Mouse (Mus musculus): ENCODE measurements around the gene Cul9. TPM values are rescaled to one million over a fixed set of nuclear protein-coding genes. Genes with fewer than 3 reads are reported as not detected.

The Cul9 gene
- total and polyA plus RNA-seq, 2 experiments from 2014 or later: 13.6 to 70.9 TPM

DNA sequence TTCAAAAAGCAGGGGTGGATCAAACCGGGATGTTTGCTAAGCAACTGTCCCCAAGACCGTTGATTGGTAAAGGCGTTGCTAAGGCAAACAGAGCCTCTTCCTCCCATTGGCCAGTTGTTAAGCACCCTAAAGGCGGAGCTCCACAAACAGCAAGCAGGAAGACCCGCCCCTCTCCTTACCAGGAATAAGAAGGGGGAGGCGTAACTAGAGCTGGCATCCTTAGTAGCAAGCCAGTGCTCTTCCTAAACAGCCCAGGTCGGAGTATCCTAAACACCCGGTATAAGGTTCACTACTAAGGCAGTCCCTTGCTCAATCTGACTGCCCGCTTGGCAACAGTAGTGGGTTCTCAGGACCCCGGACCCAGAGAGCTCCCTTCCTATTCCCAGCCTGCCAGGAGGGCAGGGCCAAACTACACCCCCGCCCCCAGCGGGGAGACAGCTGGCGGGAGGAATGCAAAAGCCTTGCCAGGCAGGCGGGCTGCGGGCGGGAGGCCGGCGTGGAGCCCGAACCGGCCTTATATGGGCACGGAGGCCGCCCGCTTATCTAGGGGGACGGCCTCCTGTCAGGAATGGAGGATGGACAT, 6.7 kb upstream of the Cul9 start:
- no peaks in the 10 kb centered on the region for H3K27me3 ChIP-seq (ENCODE audit: insufficient read depth, low read length)
- WGBS: under 1% methylated on average over 24 of the region's 24 CpGs
- TF ChIP-seq CTCF (IDR thresholded peaks at IDR 0.05): no peak
- ATAC-seq (ENCODE audit: low FRiP score) (peak; percentile 75), DNase-seq (ENCODE audit: low spot score) (peak; percentile 97)
- H3K27ac ChIP-seq (ENCODE audit: low read depth, low read length): peak overlapping the region; percentile 70
- H3K4me3 ChIP-seq (ENCODE audit: low read depth, low read length): peak overlapping the region; percentile 100
- H3K9ac ChIP-seq (replicated peaks; ENCODE audit: low read length, poor library complexity, severe bottlenecking): 0 out of 2 replicates have a peak overlapping the region, but pooled peaks have one; percentile 99
- H3K4me1 ChIP-seq (ENCODE audit: insufficient read depth, low read length): peaks cover 20% of the 10 kb centered on the region
- H3K9me3 ChIP-seq (ENCODE audit: low read length): no peaks in the 10 kb centered on the region
- H3K36me3 ChIP-seq (ENCODE audit: insufficient read depth, low read length): peaks cover 30% of the 10 kb centered on the region
- peak overlapping the region; percentile 86 for H3K4me2 ChIP-seq (ENCODE audit: low read depth, low read length, poor library complexity, severe bottlenecking)

DNA sequence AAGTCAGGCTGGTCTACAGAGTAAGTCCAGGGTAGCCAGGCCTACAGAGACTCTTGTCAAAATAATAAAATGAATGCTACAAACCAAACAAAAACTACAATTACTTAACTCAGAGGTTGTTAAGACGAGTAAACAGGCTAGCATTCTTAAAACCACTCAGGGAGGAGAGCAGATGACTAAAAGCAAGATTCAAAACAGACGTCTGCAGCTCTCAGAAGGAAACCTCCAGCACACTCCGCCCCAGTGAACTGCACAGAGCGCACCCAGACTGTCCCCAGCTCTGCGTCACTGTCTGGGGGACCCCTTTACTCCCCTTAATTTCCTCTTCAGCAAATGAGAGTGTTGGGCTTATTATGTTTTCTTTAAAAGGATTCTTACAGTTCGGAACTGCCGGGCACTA, 6.0 kb upstream of the Cul9 start:
- no peak for TF ChIP-seq CTCF (IDR thresholded peaks at IDR 0.05)
- DNase-seq (ENCODE audit: low spot score) (no peak), ATAC-seq (ENCODE audit: low FRiP score) (no peak)
- Histone ChIP-seq H3K27ac (ENCODE audit: low read depth, low read length) (peak overlapping the region; percentile 55; the same call in 1 of the 2 replicates), H3K4me3 (ENCODE audit: low read depth, low read length) (peak overlapping the region; percentile 100), H3K4me2 (ENCODE audit: low read depth, low read length, poor library complexity, severe bottlenecking) (peak overlapping the region; percentile 38; the same call in 1 of the 2 replicates), H3K27me3 (ENCODE audit: insufficient read depth, low read length) (no peaks in the 10 kb centered on the region), H3K4me1 (ENCODE audit: insufficient read depth, low read length) (peaks cover 20% of the 10 kb centered on the region), H3K9me3 (ENCODE audit: low read length) (no peaks in the 10 kb centered on the region), H3K9ac (replicated peaks; ENCODE audit: low read length, poor library complexity, severe bottlenecking) (no peak overlapping the region), H3K36me3 (ENCODE audit: insufficient read depth, low read length) (peaks cover 30% of the 10 kb centered on the region)
- 84% methylated on average over 7 of the region's 7 CpGs for WGBS

DNA sequence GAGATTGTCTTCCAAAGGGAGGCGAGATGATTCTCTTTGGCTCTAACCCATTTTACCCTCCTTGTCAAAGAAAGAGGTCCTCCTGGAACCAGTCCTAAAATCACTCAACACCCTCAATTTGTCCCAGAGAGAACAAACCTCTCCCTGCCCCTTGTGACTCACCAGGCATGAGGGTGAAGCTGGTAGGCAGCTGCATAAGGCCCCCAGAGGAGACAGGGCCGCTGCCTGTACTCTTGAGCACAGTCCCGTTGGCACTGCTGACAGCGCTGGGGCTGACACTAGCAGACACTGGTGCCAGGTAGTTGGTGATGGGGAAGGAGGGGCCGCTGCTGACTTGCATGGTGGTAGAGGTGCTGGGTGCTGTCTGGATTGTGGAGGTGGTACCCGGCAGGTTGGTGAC, 5.2 kb upstream of the Cul9 start:
- Histone ChIP-seq H3K9me3 (ENCODE audit: low read length) (no peaks in the 10 kb centered on the region), H3K4me3 (ENCODE audit: low read depth, low read length) (no peak overlapping the region), H3K27me3 (ENCODE audit: insufficient read depth, low read length) (no peaks in the 10 kb centered on the region), H3K27ac (ENCODE audit: low read depth, low read length) (no peak overlapping the region), H3K4me1 (ENCODE audit: insufficient read depth, low read length) (peaks cover 21% of the 10 kb centered on the region), H3K36me3 (ENCODE audit: insufficient read depth, low read length) (peaks cover 30% of the 10 kb centered on the region), H3K9ac (replicated peaks; ENCODE audit: low read length, poor library complexity, severe bottlenecking) (no peak overlapping the region), H3K4me2 (ENCODE audit: low read depth, low read length, poor library complexity, severe bottlenecking) (no peak overlapping the region)
- no peak for TF ChIP-seq CTCF (IDR thresholded peaks at IDR 0.05)
- no peak for ATAC-seq (ENCODE audit: low FRiP score)
- no peak for DNase-seq (ENCODE audit: low spot score)
- 93% methylated on average over 6 of the region's 6 CpGs for WGBS

DNA sequence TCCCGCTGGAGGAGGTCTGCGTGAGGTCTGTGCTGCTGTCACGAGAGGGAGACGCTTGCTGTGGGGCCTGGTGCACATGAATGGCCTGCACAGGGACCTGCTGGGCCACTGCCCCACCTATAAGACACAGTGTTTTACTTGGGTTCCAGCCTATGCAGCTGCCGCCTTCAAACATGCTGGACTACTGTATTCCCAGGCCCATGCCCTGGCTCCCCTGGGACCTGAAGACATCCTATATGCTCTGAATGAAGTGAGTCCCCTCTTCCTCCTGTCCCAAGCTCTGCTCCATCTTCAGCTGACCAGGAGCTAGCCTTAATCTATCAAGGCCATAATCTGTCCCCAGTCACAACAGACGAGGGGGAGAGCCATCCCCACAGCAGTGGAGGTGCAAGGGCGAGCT, 4.7 kb upstream of the Cul9 start:
- Histone ChIP-seq H3K27me3 (ENCODE audit: insufficient read depth, low read length) (no peaks in the 10 kb centered on the region), H3K4me2 (ENCODE audit: low read depth, low read length, poor library complexity, severe bottlenecking) (no peak overlapping the region), H3K9me3 (ENCODE audit: low read length) (no peaks in the 10 kb centered on the region), H3K9ac (replicated peaks; ENCODE audit: low read length, poor library complexity, severe bottlenecking) (no peak overlapping the region), H3K4me1 (ENCODE audit: insufficient read depth, low read length) (peaks cover 22% of the 10 kb centered on the region), H3K27ac (ENCODE audit: low read depth, low read length) (no peak overlapping the region), H3K4me3 (ENCODE audit: low read depth, low read length) (no peak overlapping the region), H3K36me3 (ENCODE audit: insufficient read depth, low read length) (peaks cover 30% of the 10 kb centered on the region)
- TF ChIP-seq CTCF (IDR thresholded peaks at IDR 0.05): no peak
- ATAC-seq (ENCODE audit: low FRiP score): no peak
- DNase-seq (ENCODE audit: low spot score): no peak
- 91% methylated on average over 7 of the region's 7 CpGs for WGBS

DNA sequence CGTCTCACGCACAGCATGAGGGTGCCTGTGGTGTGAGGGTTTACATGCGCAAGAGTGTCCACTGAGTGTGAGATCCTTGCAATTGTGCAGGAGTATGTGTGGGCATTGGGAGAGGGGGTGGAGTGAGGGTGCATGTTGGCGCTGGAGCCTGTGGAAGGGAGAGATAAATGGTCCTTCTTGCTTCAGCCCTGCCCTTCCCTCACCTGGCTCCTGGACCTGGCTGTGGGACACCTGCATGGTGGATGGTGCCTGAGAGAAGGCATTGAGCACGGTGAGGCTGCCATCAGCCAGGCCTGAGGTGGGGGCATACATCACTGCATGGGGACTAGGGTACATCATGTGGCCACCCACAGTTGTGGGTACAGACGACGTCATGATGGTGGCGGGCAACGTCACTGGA, 3.5 kb upstream of the Cul9 start:
- no peak for ATAC-seq (ENCODE audit: low FRiP score)
- H3K4me2 ChIP-seq (ENCODE audit: low read depth, low read length, poor library complexity, severe bottlenecking): no peak overlapping the region
- no peak for DNase-seq (ENCODE audit: low spot score)
- no peak overlapping the region for H3K9ac ChIP-seq (replicated peaks; ENCODE audit: low read length, poor library complexity, severe bottlenecking)
- H3K36me3 ChIP-seq (ENCODE audit: insufficient read depth, low read length): peaks cover 30% of the 10 kb centered on the region
- no peak overlapping the region for H3K4me3 ChIP-seq (ENCODE audit: low read depth, low read length)
- no peaks in the 10 kb centered on the region for H3K27me3 ChIP-seq (ENCODE audit: insufficient read depth, low read length)
- no peak overlapping the region for H3K27ac ChIP-seq (ENCODE audit: low read depth, low read length)
- no peaks in the 10 kb centered on the region for H3K9me3 ChIP-seq (ENCODE audit: low read length)
- no peak for TF ChIP-seq CTCF (IDR thresholded peaks at IDR 0.05)
- H3K4me1 ChIP-seq (ENCODE audit: insufficient read depth, low read length): peaks cover 22% of the 10 kb centered on the region
- WGBS: 91% methylated on average over 9 of the region's 9 CpGs

DNA sequence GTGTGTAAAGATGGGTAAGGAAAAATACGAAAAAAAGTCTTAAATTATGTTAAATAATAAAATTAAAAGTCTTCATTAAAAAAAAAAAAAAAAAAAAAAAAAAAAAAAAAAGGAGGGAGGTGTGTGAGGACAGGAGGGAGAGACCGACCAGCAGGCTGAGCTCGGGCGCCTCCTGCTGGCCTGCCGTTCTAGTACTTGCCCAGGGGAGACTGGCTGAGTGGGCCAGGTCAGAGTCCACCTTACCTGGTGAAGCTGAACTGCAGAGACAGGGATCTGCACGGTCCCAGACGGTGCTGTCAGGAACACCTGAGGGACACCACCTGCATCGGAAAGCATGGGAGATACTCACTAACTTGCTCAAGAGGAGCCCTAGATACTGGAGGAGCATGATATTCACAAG, 3.0 kb upstream of the Cul9 start:
- peak; percentile 64 for TF ChIP-seq CTCF (IDR thresholded peaks at IDR 0.05)
- DNase-seq (ENCODE audit: low spot score) (peak; percentile 59), ATAC-seq (ENCODE audit: low FRiP score) (no peak)
- H3K4me1 ChIP-seq (ENCODE audit: insufficient read depth, low read length): peaks cover 20% of the 10 kb centered on the region
- H3K9ac ChIP-seq (replicated peaks; ENCODE audit: low read length, poor library complexity, severe bottlenecking): no peak overlapping the region
- no peaks in the 10 kb centered on the region for H3K27me3 ChIP-seq (ENCODE audit: insufficient read depth, low read length)
- H3K36me3 ChIP-seq (ENCODE audit: insufficient read depth, low read length): peaks cover 30% of the 10 kb centered on the region
- H3K9me3 ChIP-seq (ENCODE audit: low read length): no peaks in the 10 kb centered on the region
- H3K4me3 ChIP-seq (ENCODE audit: low read depth, low read length): no peak overlapping the region
- H3K4me2 ChIP-seq (ENCODE audit: low read depth, low read length, poor library complexity, severe bottlenecking): no peak overlapping the region
- WGBS: 27% methylated on average over 8 of the region's 8 CpGs
- H3K27ac ChIP-seq (ENCODE audit: low read depth, low read length): no peak overlapping the region

All from midbrain, postnatal 0 days (tissue).